Mouse (Mus musculus): Measurements from ENCODE around the gene Rasal1.

DNA sequence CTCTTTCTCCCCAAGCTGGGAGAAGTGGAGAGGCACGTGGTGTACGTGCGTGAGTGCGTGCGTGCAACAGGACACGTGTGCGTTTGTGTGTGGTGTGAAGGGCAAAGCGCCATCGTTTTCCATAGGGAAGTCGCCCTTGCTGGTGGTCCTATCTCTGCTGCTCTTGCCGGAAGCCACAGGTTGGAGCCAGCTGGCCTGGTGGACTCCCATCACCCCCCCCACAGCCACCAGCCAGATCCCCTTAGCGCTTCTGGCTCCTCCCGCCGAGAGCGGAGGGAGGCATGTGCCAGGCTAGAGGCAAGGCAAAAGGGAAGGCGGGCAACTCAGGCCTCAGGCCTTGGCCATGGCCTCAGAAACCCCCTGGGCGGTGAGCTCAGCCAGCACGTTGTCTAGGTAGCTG is 32.3 kb downstream of the Rasal1 start:
- TF ChIP-seq CTCF (IDR thresholded peaks at IDR 0.05; ENCODE audit: control insufficient read depth, insufficient read depth, insufficient replicate concordance, low read depth, low read length) = no peak
- TF ChIP-seq POLR2A (IDR thresholded peaks at IDR 0.05; ENCODE audit: control insufficient read depth, low read depth, low read length) = no peak
